Mouse (Mus musculus) heart, embryonic 15.5 days (tissue): ENCODE data around the gene Smarcc1. TPM values are rescaled to one million over a fixed set of nuclear protein-coding genes. Genes with fewer than 3 reads are reported as not detected.
"Not testable (repeated sequence)": the region's sequence is repeated elsewhere in the genome, so short reads cannot be mapped to it uniquely, and the experiment has no call there.

Experiments used
- ATAC-seq: fragments of 200-750 bp; cut with Nextera tagmentation; replicated peaks from 2 replicates; pipeline ENCODE4 v1.8.0; 2017; ENCODE audit warnings: low read depth, moderate TSS enrichment; ENCODE audit not compliant: insufficient number of reproducible peaks, insufficient read depth, low FRiP score
- H3K27ac ChIP-seq: fragments of 300-500 bp; sonication (generic); 2 replicates; pipeline ENCODE4 v1.5.1; 2015; ENCODE audit warnings: mild to moderate bottlenecking, inconsistent platforms
- H3K27me3 ChIP-seq: fragments of 300-500 bp; sonication (generic); 2 replicates; pipeline ENCODE4 v1.6.1; 2015; ENCODE audit warnings: inconsistent platforms
- H3K36me3 ChIP-seq: fragments of 300-500 bp; sonication (generic); 2 replicates; pipeline ENCODE4 v1.6.1; 2015; ENCODE audit warnings: mild to moderate bottlenecking, inconsistent platforms
- H3K4me1 ChIP-seq: fragments of 300-500 bp; sonication (generic); replicated peaks from 2 replicates; pipeline ENCODE4 v1.6.1; 2015; ENCODE audit warnings: inconsistent platforms
- H3K4me2 ChIP-seq: fragments of 300-500 bp; sonication (generic); 2 replicates; pipeline ENCODE4 v1.6.1; 2015; ENCODE audit warnings: inconsistent platforms, mild to moderate bottlenecking, moderate library complexity
- H3K4me3 ChIP-seq: fragments of 300-500 bp; sonication (generic); 2 replicates; pipeline ENCODE4 v1.5.1; 2015; ENCODE audit warnings: mild to moderate bottlenecking, inconsistent platforms
- H3K9ac ChIP-seq: fragments of 300-500 bp; sonication (generic); 2 replicates; pipeline ENCODE4 v1.6.1; 2015; ENCODE audit warnings: mild to moderate bottlenecking, inconsistent platforms
- H3K9me3 ChIP-seq: fragments of 300-500 bp; sonication (generic); replicated peaks from 2 replicates; pipeline ENCODE4 v1.6.1; 2016; ENCODE audit warnings: inconsistent platforms
- WGBS: fragments of 180-500 bp; shearing (Covaris S2); methylation state at CpG from one replicate; pipeline ENCODE4 v1.1.7; 2015; ENCODE audit warnings: mixed read lengths; 5-methylcytosine and 5-hydroxymethylcytosine counted together
- polyA plus RNA-seq: library from polyadenylated mRNA; unstranded; fragments of >200 nt; fragmentation: Nextera tagmentation; extraction: Ambion mirVana; gene quantifications from 2 replicates; pipeline ENCODE4 v1.2.1, GENCODE M21; 2015

Smarcc1 gene
- polyA plus RNA-seq, 1 experiment from 2014 or later, result 56.6 TPM

DNA sequence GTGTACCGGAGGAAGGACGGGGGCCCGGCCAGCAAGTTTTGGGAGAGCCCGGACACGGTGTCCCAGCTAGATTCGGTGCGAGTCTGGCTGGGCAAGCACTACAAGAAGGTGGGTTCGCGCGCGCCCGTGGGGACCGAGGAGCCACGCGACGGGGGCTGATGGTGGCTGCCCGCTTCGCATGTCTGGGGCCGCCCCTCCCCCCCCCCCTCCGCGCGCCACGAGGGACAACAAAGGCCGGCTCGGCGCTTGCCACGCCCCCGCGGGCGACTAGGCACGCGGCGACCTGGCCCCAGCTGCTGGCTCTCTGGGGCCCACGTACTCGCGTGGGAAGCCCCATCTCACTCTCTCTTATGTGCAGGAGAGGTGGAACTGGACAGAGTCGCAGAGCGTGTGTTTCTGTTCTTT is 14.7 kb downstream of the Smarcc1 start:
- WGBS, result under 1% methylated on average over 30 of the region's 38 CpGs

GRCm38 (mm10) chr9:110132921-110133320 is 15.4 kb downstream of the Smarcc1 start:
- no peaks in the 10 kb centered on the region for H3K27me3 ChIP-seq
- 48% methylated on average over 6 of the region's 6 CpGs for WGBS
- peaks cover 9% of the 10 kb centered on the region; the same call in 1 of the 2 replicates for H3K36me3 ChIP-seq
- H3K4me1 ChIP-seq, result peaks cover 17% of the 10 kb centered on the region
- no peak for ATAC-seq
- no peak overlapping the region for H3K27ac ChIP-seq
- peak overlapping the region; percentile 77 for H3K4me2 ChIP-seq
- no peaks in the 10 kb centered on the region for H3K9me3 ChIP-seq
- 0 out of 2 replicates have a peak overlapping the region, but pooled peaks have one; percentile 95 for H3K9ac ChIP-seq
- H3K4me3 ChIP-seq, result peak overlapping the region; percentile 93

More for the DNA sequence above, 14.7 kb downstream of the Smarcc1 start:
- Histone ChIP-seq H3K4me1 (peaks cover 17% of the 10 kb centered on the region), H3K9ac (peak overlapping the region; percentile 95), H3K27me3 (no peaks in the 10 kb centered on the region), H3K4me3 (peak overlapping the region; percentile 93), H3K27ac (peak overlapping the region; percentile 91), H3K4me2 (peak overlapping the region; percentile 77), H3K36me3 (peaks cover 9% of the 10 kb centered on the region; the same call in 1 of the 2 replicates), H3K9me3 (no peaks in the 10 kb centered on the region)
- peak; percentile 59 for ATAC-seq

- Histone ChIP-seq H3K4me2 (no peak overlapping the region; the same call in 1 of the 2 replicates), H3K9ac (no peak overlapping the region), H3K27me3 (no peaks in the 10 kb centered on the region), H3K36me3 (peaks cover 10% of the 10 kb centered on the region; the same call in 1 of the 2 replicates), H3K9me3 (no peaks in the 10 kb centered on the region), H3K4me3 (no peak overlapping the region), H3K27ac (no peak overlapping the region), H3K4me1 (peaks cover 17% of the 10 kb centered on the region)
- ATAC-seq, result no peak
- 80% methylated on average over 5 of the region's 5 CpGs for WGBS
Observed at GRCm38 (mm10) chr9:110134176-110134575, 16.7 kb downstream of the Smarcc1 start.

GRCm38 (mm10) chr9:110139119-110139518 is 21.6 kb downstream of the Smarcc1 start:
- H3K9ac ChIP-seq, result no peak overlapping the region
- peaks cover 32% of the 10 kb centered on the region for H3K36me3 ChIP-seq
- no peak overlapping the region for H3K4me2 ChIP-seq
- peaks cover 1% of the 10 kb centered on the region; the same call in 1 of the 2 replicates for H3K4me1 ChIP-seq
- H3K27ac ChIP-seq, result no peak overlapping the region
- H3K27me3 ChIP-seq, result no peaks in the 10 kb centered on the region
- no peak for ATAC-seq
- no peak overlapping the region for H3K4me3 ChIP-seq
- H3K9me3 ChIP-seq, result no peaks in the 10 kb centered on the region
- WGBS, result 66% methylated on average over 4 of the region's 4 CpGs

GRCm38 (mm10) chr9:110142097-110142496 is 24.6 kb downstream of the Smarcc1 start:
- Histone ChIP-seq H3K36me3 (peaks cover 30% of the 10 kb centered on the region), H3K4me2 (no peak overlapping the region)

DNA sequence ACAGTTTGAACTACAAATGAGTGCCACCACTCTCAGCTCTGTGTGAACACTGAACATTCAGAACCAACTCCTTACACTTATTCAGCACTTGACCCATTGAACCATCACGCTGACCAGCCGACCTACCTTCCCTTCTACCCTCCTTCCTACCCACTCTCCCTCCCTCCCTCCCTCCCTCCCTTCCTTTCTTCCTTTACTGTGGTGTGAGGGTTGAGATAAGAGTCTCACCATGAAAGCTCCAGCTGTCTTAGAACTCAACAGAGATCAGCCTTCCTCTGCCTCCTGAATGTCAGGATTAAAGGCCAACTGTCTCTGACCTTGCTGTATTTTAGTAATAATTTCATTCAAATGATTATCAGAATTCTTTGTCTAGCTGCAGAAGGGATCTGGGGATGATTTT is 31.1 kb downstream of the Smarcc1 start:
- H3K36me3 ChIP-seq, result peaks cover 40% of the 10 kb centered on the region
- H3K9me3 ChIP-seq, result no peaks in the 10 kb centered on the region
- ATAC-seq, result no peak
- no peak overlapping the region for H3K27ac ChIP-seq
- no peaks in the 10 kb centered on the region for H3K4me1 ChIP-seq
- H3K4me2 ChIP-seq, result no peak overlapping the region
- no peak overlapping the region for H3K9ac ChIP-seq
- no peaks in the 10 kb centered on the region for H3K27me3 ChIP-seq
- no peak overlapping the region for H3K4me3 ChIP-seq
- 65% methylated on average over 2 of the region's 2 CpGs for WGBS

More at GRCm38 (mm10) chr9:110142097-110142496, 24.6 kb downstream of the Smarcc1 start:
- WGBS, result 92% methylated on average over 1 of the region's 1 CpGs
- H3K4me3 ChIP-seq, result no peak overlapping the region
- no peak overlapping the region for H3K9ac ChIP-seq
- H3K27me3 ChIP-seq, result no peaks in the 10 kb centered on the region
- no peak overlapping the region for H3K27ac ChIP-seq
- no peaks in the 10 kb centered on the region for H3K9me3 ChIP-seq
- no peak for ATAC-seq
- no peaks in the 10 kb centered on the region for H3K4me1 ChIP-seq

DNA sequence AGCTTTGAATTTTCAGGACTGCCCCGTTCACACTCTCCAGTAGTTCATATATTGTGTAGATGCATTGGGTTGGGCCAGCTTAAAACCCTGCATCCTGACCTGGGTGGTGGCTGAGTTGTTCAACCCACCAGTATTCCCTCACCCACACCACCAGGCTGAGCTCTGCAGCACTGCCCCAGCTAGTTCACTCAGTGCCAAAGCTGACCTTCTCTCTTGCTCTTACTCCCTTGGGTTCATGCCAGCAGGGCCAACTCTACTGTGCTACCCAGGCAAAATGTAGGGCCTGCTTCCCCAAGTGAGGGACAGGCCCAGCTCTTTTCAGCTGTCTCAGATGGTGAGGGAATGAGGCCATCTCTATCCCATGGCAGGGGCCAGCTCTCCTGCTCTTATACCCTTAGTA is 41.5 kb downstream of the Smarcc1 start:
- Histone ChIP-seq H3K9me3 (no peaks in the 10 kb centered on the region), H3K27ac (no peak overlapping the region), H3K4me2 (no peak overlapping the region), H3K4me1 (peaks cover 2% of the 10 kb centered on the region; the same call in 1 of the 2 replicates), H3K36me3 (peaks cover 44% of the 10 kb centered on the region), H3K9ac (no peak overlapping the region), H3K4me3 (no peak overlapping the region), H3K27me3 (no peaks in the 10 kb centered on the region)
- ATAC-seq, result no peak
- 95% methylated on average over 1 of the region's 1 CpGs for WGBS

DNA sequence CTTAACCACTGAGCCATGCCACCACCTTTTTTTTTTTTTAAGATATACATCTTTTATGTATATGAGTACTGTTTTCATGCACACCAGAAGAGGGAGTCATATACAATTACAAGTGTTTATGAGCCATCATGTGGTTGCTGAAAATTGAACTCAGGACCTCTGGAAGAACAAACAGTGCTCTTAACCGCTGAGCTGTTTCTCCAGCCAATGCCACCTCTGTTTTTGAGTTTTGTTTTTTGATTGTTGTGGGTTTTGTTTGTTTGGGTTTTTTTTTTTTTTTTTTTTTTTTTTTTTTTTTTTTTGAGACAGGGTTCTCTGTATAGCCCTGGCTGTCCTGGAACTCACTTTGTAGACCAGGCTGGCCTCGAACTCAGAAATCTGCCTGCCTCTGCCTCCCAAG is 43.0 kb downstream of the Smarcc1 start:
- peaks cover 46% of the 10 kb centered on the region for H3K36me3 ChIP-seq
- 98% methylated on average over 2 of the region's 2 CpGs for whole genome bisulfite sequencing
- not testable (repeated sequence) for H3K9me3 ChIP-seq, H3K9ac ChIP-seq, H3K4me2 ChIP-seq, H3K4me1 ChIP-seq, H3K27me3 ChIP-seq, H3K27ac ChIP-seq, ATAC-seq, H3K4me3 ChIP-seq

- peaks cover 2% of the 10 kb centered on the region; the same call in 1 of the 2 replicates for H3K4me1 ChIP-seq
- H3K27me3 ChIP-seq, result no peaks in the 10 kb centered on the region
- H3K36me3 ChIP-seq, result peaks cover 49% of the 10 kb centered on the region
- H3K9me3 ChIP-seq, result no peaks in the 10 kb centered on the region
- H3K4me3 ChIP-seq, result no peak overlapping the region
- 89% methylated on average over 5 of the region's 5 CpGs for WGBS
- no peak overlapping the region for H3K27ac ChIP-seq
- no peak overlapping the region for H3K9ac ChIP-seq
- no peak for ATAC-seq
- H3K4me2 ChIP-seq, result no peak overlapping the region
Observed at GRCm38 (mm10) chr9:110162441-110162840, 44.9 kb downstream of the Smarcc1 start.

- Histone ChIP-seq H3K27ac (no peak overlapping the region), H3K9ac (no peak overlapping the region), H3K4me1 (peaks cover 2% of the 10 kb centered on the region; the same call in 1 of the 2 replicates), H3K4me3 (no peak overlapping the region), H3K36me3 (peaks cover 51% of the 10 kb centered on the region), H3K9me3 (no peaks in the 10 kb centered on the region), H3K4me2 (no peak overlapping the region), H3K27me3 (no peaks in the 10 kb centered on the region)
- 78% methylated on average over 2 of the region's 2 CpGs for WGBS
- ATAC-seq, result no peak
Observed at GRCm38 (mm10) chr9:110163071-110163470, 45.6 kb downstream of the Smarcc1 start.

GRCm38 (mm10) chr9:110170858-110171257 is 53.4 kb downstream of the Smarcc1 start:
- Histone ChIP-seq H3K27me3 (no peaks in the 10 kb centered on the region), H3K4me2 (no peak overlapping the region), H3K27ac (no peak overlapping the region), H3K36me3 (peaks cover 51% of the 10 kb centered on the region), H3K9ac (no peak overlapping the region), H3K9me3 (no peaks in the 10 kb centered on the region), H3K4me3 (no peak overlapping the region), H3K4me1 (no peaks in the 10 kb centered on the region)
- ATAC-seq, result no peak
- 74% methylated on average over 5 of the region's 5 CpGs for WGBS

- Histone ChIP-seq H3K27ac (peak overlapping the region; percentile 57), H3K9me3 (no peaks in the 10 kb centered on the region), H3K4me2 (peak overlapping the region; percentile 14; the same call in 1 of the 2 replicates), H3K4me3 (no peak overlapping the region), H3K36me3 (peaks cover 62% of the 10 kb centered on the region), H3K4me1 (peaks cover 10% of the 10 kb centered on the region), H3K27me3 (no peaks in the 10 kb centered on the region), H3K9ac (no peak overlapping the region)
- 54% methylated on average over 2 of the region's 2 CpGs for WGBS
- no peak for ATAC-seq
Observed at GRCm38 (mm10) chr9:110199870-110200269, 82.4 kb downstream of the Smarcc1 start.
